Mouse (Mus musculus): ENCODE results near the gene Nucb2.

Gene Nucb2

DNA sequence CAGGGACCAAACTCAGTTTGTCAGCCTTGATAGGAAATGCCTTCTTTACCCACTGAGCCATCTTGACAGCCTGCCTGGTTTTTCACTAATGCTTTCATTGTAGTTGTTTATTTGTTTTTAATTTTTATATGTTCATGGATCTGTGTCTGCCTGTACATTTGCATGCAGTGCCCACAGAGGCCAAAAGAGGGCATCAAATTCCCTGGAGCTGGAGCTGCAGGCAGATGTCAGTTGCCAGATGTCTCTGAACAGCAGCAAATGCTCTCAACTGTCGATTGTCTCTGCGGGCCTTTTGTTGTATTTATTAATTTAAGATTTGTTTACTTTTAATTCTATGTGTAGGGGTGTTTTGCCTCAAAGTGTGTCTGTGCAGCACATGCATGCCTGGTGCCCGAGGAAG, 15.6 kb downstream of the Nucb2 start:
- DNase-seq (ENCODE audit: low spot score in 2 of 2) = no peak

- DNase-seq (ENCODE audit: low spot score in 2 of 2) = no peak
Measured at GRCm38 (mm10) chr7:116524577-116524976, 20.4 kb downstream of the Nucb2 start.

GRCm38 (mm10) chr7:116529793-116530192, 25.6 kb downstream of the Nucb2 start:
- no peak for DNase-seq (ENCODE audit: low spot score in 2 of 2)

GRCm38 (mm10) chr7:116530470-116530869, 26.3 kb downstream of the Nucb2 start:
- DNase-seq (ENCODE audit: low spot score in 2 of 2) = no peak

- DNase-seq (ENCODE audit: low spot score in 2 of 2) = peak in 1 of 2 experiments; percentile 36
Measured at GRCm38 (mm10) chr7:116531311-116531710, 27.1 kb downstream of the Nucb2 start.

- DNase-seq (ENCODE audit: low spot score in 2 of 2) = no peak
Measured at GRCm38 (mm10) chr7:116556834-116557233, 52.7 kb downstream of the Nucb2 start.

- DNase-seq (ENCODE audit: low spot score in 2 of 2) = no peak
Measured at GRCm38 (mm10) chr7:116574551-116574950, 70.4 kb downstream of the Nucb2 start.

Measured in right cerebral cortex, postnatal 10 days (tissue).